Mouse (Mus musculus) layer of hippocampus, adult 2 months (tissue): ENCODE results near the gene Gm19426. TPM values are rescaled to one million over a fixed set of nuclear protein-coding genes. Genes with fewer than 3 reads are reported as not detected.

Experiments
- DNase-seq, 2 experiments: peaks; one replicate each; pipeline ENCODE4 v3.0.0; 2022; ENCODE audit warnings: low spot score in 2 of 2
- H3K27ac ChIP-seq: fragments of 200-600 bp; 2 replicates; pipeline ENCODE4 v1.8.1; 2022
- H3K4me3 ChIP-seq: fragments of 200-600 bp; 2 replicates; pipeline ENCODE4 v1.8.1; 2022; ENCODE audit warnings: mild to moderate bottlenecking
- CTCF ChIP-seq: fragments of 200-600 bp; conservative IDR thresholded peaks from 2 replicates; pipeline ENCODE4 v1.8.1; 2022; ENCODE audit warnings: antibody characterized with exemption, mild to moderate bottlenecking, moderate library complexity
- total RNA-seq, 2 experiments: library from RNA; stranded (reverse); gene quantifications; 2 replicates each; pipeline ENCODE4 v1.2.3; 2021

Gene Gm19426
- total RNA-seq, 2 experiments from 2014 or later: 1.6 to 2.5 TPM

DNA sequence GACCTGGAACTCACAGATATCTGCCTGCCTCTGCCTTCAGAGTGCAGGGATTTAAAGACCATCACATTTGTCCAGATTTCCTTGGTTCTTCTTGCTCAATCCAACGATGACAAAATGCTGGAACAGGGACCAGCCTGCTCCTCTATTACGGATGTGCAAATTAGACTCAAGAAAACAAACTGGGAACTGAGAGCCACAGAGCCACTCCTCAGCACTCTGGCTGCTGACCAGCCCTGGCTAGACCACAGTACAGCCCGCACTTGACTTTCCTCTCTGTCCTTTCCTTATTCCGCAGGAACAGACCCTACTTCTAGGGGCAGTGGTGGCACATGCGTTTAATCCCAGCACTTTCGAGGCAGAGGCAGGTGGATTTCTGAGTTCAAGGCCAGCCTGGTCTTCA is 27.0 kb upstream of the Gm19426 start:
- no peak for TF ChIP-seq CTCF
- no peak overlapping the region for H3K27ac ChIP-seq
- DNase-seq: no peak

DNA sequence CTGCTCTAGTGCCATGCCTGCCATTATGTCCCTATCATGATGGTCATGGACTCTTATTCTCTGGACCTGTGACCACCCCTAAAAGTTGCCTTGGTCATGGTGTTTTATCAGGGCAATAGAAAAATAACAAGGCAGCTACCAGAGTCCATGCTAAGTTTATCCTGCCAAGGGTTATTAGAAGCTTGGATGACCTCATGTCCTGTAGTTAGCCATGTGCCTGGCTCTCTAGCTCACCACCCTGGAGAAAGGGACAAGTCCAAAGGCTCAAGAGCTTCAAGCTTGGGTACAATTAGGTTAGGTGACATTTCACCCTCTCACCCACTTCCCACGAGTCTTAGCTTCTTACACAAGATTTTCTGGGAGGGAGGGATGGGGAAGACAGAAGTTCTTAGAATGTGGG is 19.4 kb upstream of the Gm19426 start:
- TF ChIP-seq CTCF: no peak
- no peak for DNase-seq
- Histone ChIP-seq H3K27ac (no peak overlapping the region), H3K4me3 (no peak overlapping the region)

More for the DNA sequence above, 27.0 kb upstream of the Gm19426 start:
- no peak overlapping the region for H3K4me3 ChIP-seq

DNA sequence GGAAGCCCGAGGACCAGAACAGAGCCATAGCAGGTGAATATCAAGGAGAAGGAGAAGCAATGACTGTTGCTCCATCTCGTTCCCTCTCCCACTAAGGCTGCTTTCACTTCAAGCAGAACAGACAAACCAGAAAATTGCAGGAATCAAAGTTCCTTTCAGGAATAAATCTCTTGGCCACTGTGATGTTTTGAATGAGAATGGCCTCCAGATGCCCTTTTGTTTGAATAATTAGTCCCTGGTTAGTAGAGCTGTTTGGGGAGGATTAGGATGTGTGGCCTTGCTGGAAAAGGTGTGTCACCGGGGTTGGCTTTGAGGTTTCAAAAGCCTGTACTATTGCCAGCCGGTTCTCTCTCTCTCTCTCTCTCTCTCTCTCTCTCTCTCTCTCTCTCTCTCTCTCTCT is 18.8 kb upstream of the Gm19426 start:
- H3K4me3 ChIP-seq: no peak overlapping the region
- no peak for TF ChIP-seq CTCF
- H3K27ac ChIP-seq: no peak overlapping the region
- no peak for DNase-seq

DNA sequence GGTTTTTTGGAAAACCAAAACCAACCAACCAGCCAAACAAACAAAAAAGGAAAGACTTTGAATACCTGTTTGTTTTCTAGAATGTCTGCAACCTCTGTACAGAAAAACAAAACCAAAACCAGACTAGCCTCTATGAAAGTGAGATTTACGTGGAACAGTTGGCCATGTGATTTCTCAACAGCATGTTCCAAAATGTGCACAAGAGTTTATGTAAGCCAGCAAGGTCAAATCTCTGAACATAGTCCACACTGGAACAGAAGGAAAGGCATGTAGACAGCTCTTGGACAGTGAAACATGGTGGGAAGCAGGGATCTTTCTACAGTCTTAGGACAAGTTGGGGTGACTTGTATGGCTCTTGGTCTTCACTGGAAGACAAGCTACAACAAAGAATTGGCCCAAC is 18.4 kb upstream of the Gm19426 start:
- no peak for TF ChIP-seq CTCF
- no peak overlapping the region for H3K4me3 ChIP-seq
- no peak overlapping the region for H3K27ac ChIP-seq
- no peak for DNase-seq

DNA sequence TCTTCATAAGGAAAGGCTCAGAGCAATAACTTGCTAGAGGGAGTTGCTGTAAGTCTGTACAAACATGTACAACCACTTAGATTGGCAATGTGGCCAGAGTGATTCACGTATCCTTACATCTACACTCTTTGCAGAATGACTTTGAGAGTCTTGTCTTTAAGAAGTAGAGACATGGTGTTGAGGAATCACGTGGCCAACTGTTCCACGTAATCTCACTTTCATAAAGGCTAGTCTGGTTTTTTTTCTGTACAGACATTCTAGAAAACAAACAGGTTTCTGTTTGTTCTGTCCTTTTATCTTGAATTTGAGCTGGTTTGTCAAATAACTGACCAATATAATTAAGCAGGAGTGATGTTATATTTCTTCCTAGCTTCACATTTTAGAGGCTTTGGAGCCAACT is 17.9 kb upstream of the Gm19426 start:
- DNase-seq: no peak
- TF ChIP-seq CTCF: no peak
- Histone ChIP-seq H3K4me3 (no peak overlapping the region), H3K27ac (no peak overlapping the region)

GRCm38 (mm10) chr2:84760777-84761176 is 17.3 kb upstream of the Gm19426 start:
- no peak for DNase-seq
- TF ChIP-seq CTCF: no peak
- no peak overlapping the region for H3K4me3 ChIP-seq
- no peak overlapping the region for H3K27ac ChIP-seq

- DNase-seq: peak; percentile 55 to 64
- Histone ChIP-seq H3K27ac (no peak overlapping the region), H3K4me3 (no peak overlapping the region)
- peak; percentile 84 for TF ChIP-seq CTCF
These were observed 15.2 kb upstream of the Gm19426 start for GRCm38 (mm10) chr2:84758542-84759127.

GRCm38 (mm10) chr2:84757026-84757682 is 13.7 kb upstream of the Gm19426 start:
- H3K4me3 ChIP-seq: no peak overlapping the region
- no peak for DNase-seq
- TF ChIP-seq CTCF: no peak
- H3K27ac ChIP-seq: no peak overlapping the region

GRCm38 (mm10) chr2:84756245-84756644 is 12.8 kb upstream of the Gm19426 start:
- DNase-seq: no peak
- no peak for TF ChIP-seq CTCF
- Histone ChIP-seq H3K4me3 (no peak overlapping the region), H3K27ac (no peak overlapping the region)

DNA sequence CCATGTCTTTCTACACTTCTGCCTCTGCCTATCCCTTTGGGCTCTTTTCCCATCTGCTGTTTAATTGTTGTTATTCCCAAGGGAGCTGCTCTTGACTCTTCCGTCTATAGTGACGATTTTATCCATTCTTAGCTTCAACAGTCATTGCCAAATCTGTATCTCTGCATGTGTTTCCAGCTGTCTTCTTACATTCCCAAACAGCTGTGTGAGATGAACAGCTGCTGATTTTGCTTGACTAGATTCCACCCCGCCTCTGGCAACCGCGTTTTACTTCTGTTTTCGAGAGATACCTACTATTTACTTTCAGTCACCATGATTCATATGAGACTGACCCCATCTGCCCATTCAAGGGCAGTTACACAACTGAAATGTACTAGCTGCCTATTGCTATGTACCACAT is 6.7 kb upstream of the Gm19426 start:
- no peak for DNase-seq
- no peak for TF ChIP-seq CTCF
- no peak overlapping the region for H3K4me3 ChIP-seq
- no peak overlapping the region for H3K27ac ChIP-seq

GRCm38 (mm10) chr2:84744126-84744525 is 671 bp upstream of the Gm19426 start:
- peak overlapping the region; percentile 28 for H3K4me3 ChIP-seq
- no peak for TF ChIP-seq CTCF
- no peak overlapping the region for H3K27ac ChIP-seq
- no peak for DNase-seq

DNA sequence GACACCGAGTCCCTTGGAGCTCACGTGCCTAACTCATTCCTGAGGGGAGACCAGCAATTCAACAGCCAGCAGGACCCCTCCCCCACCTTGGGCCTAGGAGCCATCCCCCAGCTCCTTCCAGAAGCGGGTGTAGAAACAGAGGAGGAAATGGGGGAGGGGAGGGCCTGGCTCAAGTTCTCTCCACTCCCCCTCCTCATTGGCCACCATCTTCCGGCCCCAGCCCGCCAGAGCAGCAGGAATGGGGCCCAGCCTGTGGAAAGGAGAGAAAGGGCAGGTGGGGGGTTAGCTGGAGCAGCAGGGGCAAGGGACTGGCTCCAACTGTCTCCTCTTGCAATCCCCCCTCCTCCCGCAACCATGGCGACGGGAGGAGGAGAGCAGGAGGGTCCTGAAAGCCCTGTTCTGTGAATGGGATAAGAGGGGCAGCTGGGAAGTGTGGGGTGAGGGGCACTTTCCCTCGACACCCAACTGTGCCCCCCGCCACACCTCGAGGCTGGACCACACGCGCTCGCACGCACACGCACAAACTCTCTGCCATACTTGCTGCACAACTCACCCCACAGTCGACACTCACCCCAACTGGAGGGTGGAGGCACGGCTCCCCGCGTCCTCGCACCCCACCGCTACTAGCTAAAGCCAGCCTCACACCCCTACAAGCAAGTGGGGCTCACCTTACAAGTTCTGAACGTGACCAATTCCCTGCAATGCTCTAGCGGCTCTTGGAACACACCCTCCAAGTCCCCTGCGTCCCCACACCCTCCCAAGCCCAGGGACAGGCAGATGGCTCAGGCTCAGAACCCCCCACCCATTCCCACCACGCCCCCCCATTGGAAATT is 788 bp downstream of the Gm19426 start:
- H3K27ac ChIP-seq: peak overlapping the region; percentile 78
- H3K4me3 ChIP-seq: peak overlapping the region; percentile 74
- no peak for TF ChIP-seq CTCF
- no peak for DNase-seq

DNA sequence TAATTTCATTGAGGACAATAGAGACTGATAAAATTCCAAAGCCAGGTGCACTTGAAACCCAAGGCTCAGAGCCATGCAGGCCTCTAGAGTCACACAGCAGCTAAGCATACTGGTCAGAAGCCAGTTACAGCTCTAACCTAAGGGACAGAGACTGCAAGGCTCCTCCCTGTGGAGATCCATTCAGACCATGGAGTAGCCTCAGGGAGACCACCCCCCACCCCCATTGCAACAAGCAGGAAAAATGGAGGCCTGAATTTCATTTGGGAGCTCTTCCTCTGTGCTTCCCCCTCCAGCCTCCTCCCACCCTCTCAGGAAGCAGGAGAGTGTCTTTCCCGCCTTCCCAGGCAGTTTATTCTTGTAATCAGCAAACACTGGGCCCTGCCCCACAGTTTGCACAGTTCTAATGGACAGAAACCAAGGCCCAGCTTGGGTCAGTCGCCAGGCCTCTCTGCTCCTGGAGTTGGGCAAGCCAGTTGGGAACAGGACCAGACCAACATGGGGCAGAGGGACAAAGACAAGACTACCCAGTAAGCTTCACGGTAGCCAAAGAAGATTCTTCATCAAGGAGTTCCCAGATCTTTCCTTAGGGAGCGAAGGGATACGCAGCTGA is 1.5 kb downstream of the Gm19426 start:
- peak overlapping the region; percentile 78; the same call in 1 of the 2 replicates for H3K27ac ChIP-seq
- no peak for DNase-seq
- peak overlapping the region; percentile 74 for H3K4me3 ChIP-seq
- no peak for TF ChIP-seq CTCF
